Mouse (Mus musculus) spleen, adult 2 months (tissue): Measurements from ENCODE around the gene Prame. TPM values are rescaled to one million over a fixed set of nuclear protein-coding genes. Genes with fewer than 3 reads are reported as not detected.
"Not testable (repeated sequence)": the region's sequence is repeated elsewhere in the genome, so short reads cannot be mapped to it uniquely, and the experiment has no call there.

Experiments used
- DNase-seq, 2 experiments: peaks; one replicate each; pipeline versions ENCODE4 v3.0.0 to v3.0.0-alpha.2; 2012 to 2021; ENCODE audit warnings: low spot score in 2 of 2, low read depth in 1 of 2
- H3K27ac ChIP-seq: fragments of 200-500 bp; 2 replicates; pipeline ENCODE4 v1.5.1; 2012; ENCODE audit warnings: low read length, inconsistent platforms; ENCODE audit not compliant: insufficient read depth
- H3K27me3 ChIP-seq: fragments of 200-500 bp; 2 replicates; pipeline ENCODE4 v1.6.1; 2012; ENCODE audit warnings: mild to moderate bottlenecking, moderate library complexity, low read length, inconsistent platforms; ENCODE audit not compliant: control insufficient read depth, insufficient read depth
- H3K36me3 ChIP-seq: fragments of 200-500 bp; 2 replicates; pipeline ENCODE4 v1.6.1; 2012; ENCODE audit warnings: mild to moderate bottlenecking, low read length, inconsistent platforms; ENCODE audit not compliant: control insufficient read depth, insufficient read depth
- H3K4me1 ChIP-seq: fragments of 200-500 bp; 2 replicates; pipeline ENCODE4 v1.6.1; 2011; ENCODE audit warnings: inconsistent platforms; ENCODE audit not compliant: control insufficient read depth, insufficient read depth, insufficient read length
- H3K4me3 ChIP-seq: fragments of 200-500 bp; 2 replicates; pipeline ENCODE4 v1.5.1; 2011; ENCODE audit warnings: mild to moderate bottlenecking, inconsistent platforms; ENCODE audit not compliant: insufficient read depth, insufficient read length; ENCODE audit errors: extremely low read depth
- CTCF ChIP-seq: fragments of 200-500 bp; IDR thresholded peaks from 2 replicates; pipeline ENCODE4 v1.5.1; 2011; ENCODE audit warnings: mild to moderate bottlenecking, inconsistent platforms; ENCODE audit not compliant: insufficient read depth, insufficient read length, insufficient replicate concordance; ENCODE audit errors: extremely low read depth
- WGBS: fragments of 180-500 bp; shearing (Covaris S2); methylation state at CpG from one replicate; pipeline ENCODE4 v1.1.7; 2018; 5-methylcytosine and 5-hydroxymethylcytosine counted together
- polyA plus RNA-seq: library from polyadenylated mRNA; depleted of rRNA; stranded (reverse); fragments of >200 nt; gene quantifications from 2 replicates; pipeline ENCODE4 v1.2.3, GENCODE M21; 2012; rRNA removed

Gene Prame
- polyA plus RNA-seq, 1 experiment = not detected

- not testable (repeated sequence) for H3K27ac ChIP-seq, H3K4me3 ChIP-seq, H3K27me3 ChIP-seq, H3K36me3 ChIP-seq, H3K4me1 ChIP-seq
- DNase-seq = peak; percentile 1 to 34
- TF ChIP-seq CTCF = peak; percentile 18; the same call in 1 of the 2 replicates
- WGBS = 29% methylated on average over 1 of the region's 2 CpGs
Measured at GRCm38 (mm10) chrX:135569467-135569866, 58.0 kb downstream of the Prame start.

GRCm38 (mm10) chrX:135564934-135565333 is 62.6 kb downstream of the Prame start:
- DNase-seq = peak; percentile 1 to 9
- not testable (repeated sequence) for H3K27ac ChIP-seq, H3K27me3 ChIP-seq, H3K36me3 ChIP-seq, H3K4me1 ChIP-seq, H3K4me3 ChIP-seq
- 30% methylated on average over 4 of the region's 4 CpGs for WGBS

Other genes starting within 250 kb of the Prame start
- not detected in 2 replicates for gene Gm7903, start 193.9 kb downstream of the Prame start, polyA plus RNA-seq
- not detected in 2 replicates for gene AV320801, start 133.1 kb downstream of the Prame start, polyA plus RNA-seq
- gene Nxf7, start 28.9 kb downstream of the Prame start, polyA plus RNA-seq = 0.12 TPM in 1 of 2 replicates, not detected in the other
- gene Tcp11x2, start 66.1 kb upstream of the Prame start, polyA plus RNA-seq = not detected in 2 replicates
- not detected in 2 replicates for gene Tmsb15a, start 97.6 kb upstream of the Prame start, polyA plus RNA-seq
- 0.89 and 0.96 TPM in 2 replicates for gene Armcx5, start 115.0 kb upstream of the Prame start, polyA plus RNA-seq
- gene Gprasp1, start 115.0 kb upstream of the Prame start, polyA plus RNA-seq = 8.5 and 10.0 TPM in 2 replicates
- 1.4 TPM in 2 replicates for gene Bhlhb9, start 169.9 kb upstream of the Prame start, polyA plus RNA-seq
- 1.8 TPM in 2 replicates for gene Gprasp2, start 211.3 kb upstream of the Prame start, polyA plus RNA-seq